Mouse (Mus musculus): ENCODE data around the gene Pi16. TPM values are rescaled to one million over a fixed set of nuclear protein-coding genes. Genes with fewer than 3 reads are reported as not detected.
A peak's percentile ranks its signal among the peaks of the same experiment; 100 is the strongest.

Gene Pi16
- polyA plus RNA-seq, 1 experiment from 2014 or later: 0.45 TPM

DNA sequence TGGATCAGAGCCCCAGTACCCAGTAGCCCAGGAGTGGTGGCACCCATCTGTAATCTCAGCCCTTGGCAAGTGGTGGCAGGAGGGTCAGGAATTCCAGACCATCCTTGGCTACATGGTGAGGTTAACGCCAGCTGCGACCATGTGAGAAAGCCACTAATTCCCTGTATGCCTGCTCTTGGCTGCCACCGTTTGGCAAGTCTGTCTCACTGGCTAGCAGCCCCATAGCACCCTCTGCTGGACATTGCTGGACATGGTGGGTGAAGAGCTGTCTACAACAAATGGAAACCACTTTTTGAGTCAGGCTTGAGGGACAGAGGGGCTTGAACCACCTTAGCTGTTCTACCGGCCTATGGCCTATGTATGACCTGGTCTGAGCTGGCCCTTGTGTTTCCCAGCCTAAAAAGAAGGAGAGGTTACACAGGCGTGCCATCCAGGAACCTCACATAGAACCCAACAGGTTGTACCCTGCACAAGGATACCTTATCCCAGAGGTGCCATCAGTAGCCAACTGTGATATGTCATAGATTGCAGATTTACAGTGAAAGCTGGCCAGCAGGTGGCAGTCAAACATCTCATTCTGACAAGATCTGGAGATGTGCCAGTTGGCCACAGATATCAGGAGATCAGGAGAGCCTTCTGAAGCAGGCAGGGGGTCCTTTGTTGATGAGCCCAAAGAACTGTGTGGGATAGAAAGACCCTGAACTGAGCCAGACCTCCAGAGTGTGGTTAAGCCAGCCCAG lies 53.7 kb downstream of the Pi16 start:
- 5% methylated on average over 5 of the region's 5 CpGs for WGBS
- Histone ChIP-seq H3K9ac (no peak overlapping the region), H3K27ac (no peak overlapping the region)

DNA sequence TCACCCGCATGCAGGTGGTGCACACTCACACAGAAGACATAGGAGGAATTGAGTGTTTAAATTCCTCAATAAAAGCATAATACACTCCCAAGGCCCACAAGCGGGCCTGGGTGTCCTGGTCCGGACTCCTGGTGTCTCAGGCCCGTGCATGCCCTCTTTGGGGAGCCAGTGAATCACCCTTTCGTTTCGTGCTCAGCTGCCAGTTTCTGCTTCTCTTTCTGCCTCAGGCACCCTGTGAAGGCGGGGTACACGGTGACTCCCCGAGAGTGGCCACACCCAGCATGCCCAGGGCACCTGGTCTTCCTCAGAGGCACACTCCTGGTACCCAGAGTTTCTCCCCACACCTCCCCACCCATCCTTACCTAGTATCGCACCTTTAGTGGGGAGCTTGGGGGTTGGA lies 58.4 kb downstream of the Pi16 start:
- Histone ChIP-seq H3K9me3 (no peaks in the 10 kb centered on the region), H3K4me3 (no peak overlapping the region), H3K9ac (no peak overlapping the region), H3K27ac (no peak overlapping the region), H3K4me1 (no peaks in the 10 kb centered on the region), H3K36me3 (no peaks in the 10 kb centered on the region), H3K4me2 (replicated peaks) (no peak overlapping the region), H3K27me3 (no peaks in the 10 kb centered on the region)
- ATAC-seq (ENCODE audit: low FRiP score, low read depth): no peak
- WGBS: 75% methylated on average over 10 of the region's 10 CpGs

More for the DNA sequence above, 53.7 kb downstream of the Pi16 start:
- Histone ChIP-seq H3K4me3 (no peak overlapping the region), H3K4me2 (replicated peaks) (no peak overlapping the region), H3K27me3 (0 out of 2 replicates have a peak, but pooled peaks cover 4% of the 10 kb centered on the region), H3K36me3 (no peaks in the 10 kb centered on the region), H3K9me3 (no peaks in the 10 kb centered on the region), H3K4me1 (peaks cover 10% of the 10 kb centered on the region)
- peak; percentile 29; the same call in 1 of the 2 replicates for ATAC-seq (ENCODE audit: low FRiP score, low read depth)

GRCm38 (mm10) chr17:29378056-29378455 lies 60.6 kb downstream of the Pi16 start:
- WGBS: 74% methylated on average over 8 of the region's 8 CpGs
- no peak overlapping the region for H3K9ac ChIP-seq
- ATAC-seq (ENCODE audit: low FRiP score, low read depth): no peak
- H3K4me3 ChIP-seq: no peak overlapping the region
- no peaks in the 10 kb centered on the region for H3K27me3 ChIP-seq
- no peak overlapping the region for H3K4me2 ChIP-seq (replicated peaks)
- H3K4me1 ChIP-seq: no peaks in the 10 kb centered on the region
- H3K9me3 ChIP-seq: no peaks in the 10 kb centered on the region
- no peaks in the 10 kb centered on the region for H3K36me3 ChIP-seq
- no peak overlapping the region for H3K27ac ChIP-seq

Other genes with a start within 250 kb of the Pi16 start
- gene Cdkn1a, start 226.7 kb upstream of the Pi16 start, polyA plus RNA-seq (2015; fragmentation: Nextera tagmentation; extraction: Ambion mirVana): 91.0 and 92.1 TPM in 2 replicates
- gene Rab44, start 203.5 kb upstream of the Pi16 start, polyA plus RNA-seq (2015; fragmentation: Nextera tagmentation; extraction: Ambion mirVana): 0.34 and 0.80 TPM in 2 replicates
- gene Cpne5, start 79.5 kb upstream of the Pi16 start, polyA plus RNA-seq (2015; fragmentation: Nextera tagmentation; extraction: Ambion mirVana): 10.4 and 12.7 TPM in 2 replicates
- gene Ppil1, start 53.5 kb upstream of the Pi16 start, polyA plus RNA-seq (2015; fragmentation: Nextera tagmentation; extraction: Ambion mirVana): 155 and 162 TPM in 2 replicates
- 65.1 and 69.7 TPM in 2 replicates for gene BC004004, start 48.9 kb upstream of the Pi16 start, polyA plus RNA-seq (2015; fragmentation: Nextera tagmentation; extraction: Ambion mirVana)
- gene Mtch1, start 30.3 kb downstream of the Pi16 start, polyA plus RNA-seq (2015; fragmentation: Nextera tagmentation; extraction: Ambion mirVana): 328 and 333 TPM in 2 replicates
- 4.3 and 6.7 TPM in 2 replicates for gene Fgd2, start 43.2 kb downstream of the Pi16 start, polyA plus RNA-seq (2015; fragmentation: Nextera tagmentation; extraction: Ambion mirVana)
- gene Pim1, start 173.1 kb downstream of the Pi16 start, polyA plus RNA-seq (2015; fragmentation: Nextera tagmentation; extraction: Ambion mirVana): 18.9 and 22.3 TPM in 2 replicates
- gene Gm17657, start 232.0 kb downstream of the Pi16 start, polyA plus RNA-seq (2015; fragmentation: Nextera tagmentation; extraction: Ambion mirVana): not detected in 2 replicates
- 14.5 and 16.2 TPM in 2 replicates for gene Tbc1d22b, start 232.1 kb downstream of the Pi16 start, polyA plus RNA-seq (2015; fragmentation: Nextera tagmentation; extraction: Ambion mirVana)
- 1.2 and 1.7 TPM in 2 replicates for gene Tmem217, start 234.7 kb downstream of the Pi16 start, polyA plus RNA-seq (2015; fragmentation: Nextera tagmentation; extraction: Ambion mirVana)